Mouse (Mus musculus) G1E (cell line): ENCODE data around the gene Hacl1.

Experiments
- CTCF ChIP-seq: IDR thresholded peaks from 2 replicates; pipeline ENCODE4 v1.5.1; 2012; ENCODE audit warnings: low read depth, low read length, inconsistent platforms, mixed read lengths
- TAL1 ChIP-seq: conservative IDR thresholded peaks from 2 replicates; pipeline ENCODE4 v1.6.1; 2012; ENCODE audit warnings: low read depth, low read length, inconsistent platforms, mixed read lengths

- TF ChIP-seq CTCF (no peak), TAL1 (no peak)
Observed at GRCm38 (mm10) chr14:31577966-31578735, 62.9 kb downstream of the Hacl1 start.
